Mouse (Mus musculus) neural tube, embryonic 12.5 days (tissue): Measurements from ENCODE around the gene Lypd9. TPM values are rescaled to one million over a fixed set of nuclear protein-coding genes. Genes with fewer than 3 reads are reported as not detected.

Source experiments
- ATAC-seq: fragments of 200-750 bp; cut with Nextera tagmentation; 2 replicates; pipeline ENCODE4 v1.8.0; 2017; ENCODE audit warnings: low read depth, mild to moderate bottlenecking, moderate TSS enrichment, moderate library complexity; ENCODE audit not compliant: low FRiP score
- H3K27ac ChIP-seq: fragments of 300-500 bp; sonication (generic); 2 replicates; pipeline ENCODE4 v1.5.1; 2016
- H3K27me3 ChIP-seq: fragments of 300-500 bp; sonication (generic); replicated peaks from 2 replicates; pipeline ENCODE4 v1.6.1; 2016; ENCODE audit warnings: mild to moderate bottlenecking
- H3K36me3 ChIP-seq: fragments of 300-500 bp; sonication (generic); 2 replicates; pipeline ENCODE4 v1.6.1; 2016; ENCODE audit warnings: mild to moderate bottlenecking
- H3K4me1 ChIP-seq: fragments of 300-500 bp; sonication (generic); 2 replicates; pipeline ENCODE4 v1.6.1; 2016
- H3K4me2 ChIP-seq: fragments of 300-500 bp; sonication (generic); replicated peaks from 2 replicates; pipeline ENCODE4 v1.6.1; 2016; ENCODE audit warnings: mild to moderate bottlenecking
- H3K4me3 ChIP-seq: fragments of 300-500 bp; sonication (generic); 2 replicates; pipeline ENCODE4 v1.5.1; 2016
- H3K9ac ChIP-seq: fragments of 300-500 bp; sonication (generic); 2 replicates; pipeline ENCODE4 v1.6.1; 2016; ENCODE audit warnings: mild to moderate bottlenecking
- H3K9me3 ChIP-seq: fragments of 300-500 bp; sonication (generic); 2 replicates; pipeline ENCODE4 v1.6.1; 2016; ENCODE audit warnings: mild to moderate bottlenecking
- WGBS: fragments of 180-500 bp; shearing (Covaris S2); methylation state at CpG from one replicate; pipeline ENCODE4 v1.1.7; 2016; 5-methylcytosine and 5-hydroxymethylcytosine counted together
- polyA plus RNA-seq: library from polyadenylated mRNA; unstranded; fragments of >200 nt; fragmentation: Nextera tagmentation; extraction: Ambion mirVana; gene quantifications from 2 replicates; pipeline ENCODE4 v1.2.1, GENCODE M21; 2016

Gene Lypd9
- polyA plus RNA-seq, 1 experiment from 2014 or later: not detected

GRCm38 (mm10) chr11:58399985-58400645 is 52.6 kb downstream of the Lypd9 start:
- Histone ChIP-seq H3K27me3 (no peaks in the 10 kb centered on the region), H3K4me3 (no peak overlapping the region), H3K36me3 (no peaks in the 10 kb centered on the region), H3K9ac (no peak overlapping the region), H3K4me1 (no peaks in the 10 kb centered on the region), H3K9me3 (no peaks in the 10 kb centered on the region), H3K4me2 (no peak overlapping the region), H3K27ac (no peak overlapping the region)
- WGBS: 51% methylated on average over 6 of the region's 6 CpGs
- peak; percentile 58; the same call in 1 of the 2 replicates for ATAC-seq

Other genes starting within 250 kb of the Lypd9 start
- 0.15 TPM in 1 of 2 replicates, not detected in the other for gene 4930438A08Rik, start 178.1 kb downstream of the Lypd9 start, polyA plus RNA-seq
- 27.4 and 30.8 TPM in 2 replicates for gene Zfp692, start 145.9 kb downstream of the Lypd9 start, polyA plus RNA-seq
- gene Zfp672, start 122.6 kb downstream of the Lypd9 start, polyA plus RNA-seq: 32.0 and 32.2 TPM in 2 replicates
- gene Sh3bp5l, start 122.2 kb downstream of the Lypd9 start, polyA plus RNA-seq: 51.5 and 52.8 TPM in 2 replicates
- gene Lypd8, start 73.9 kb downstream of the Lypd9 start, polyA plus RNA-seq: not detected in 2 replicates
- gene 1810065E05Rik, start 31.8 kb downstream of the Lypd9 start, polyA plus RNA-seq: not detected in 2 replicates
- gene Gm12253, start 20.4 kb downstream of the Lypd9 start, polyA plus RNA-seq: not detected in 2 replicates
- not detected in 2 replicates for gene Olfr30, start 9.3 kb upstream of the Lypd9 start, polyA plus RNA-seq
- gene Olfr332, start 39.6 kb upstream of the Lypd9 start, polyA plus RNA-seq: not detected in 2 replicates
- not detected in 2 replicates for gene Olfr331, start 49.6 kb upstream of the Lypd9 start, polyA plus RNA-seq
- not detected in 2 replicates for gene Olfr330, start 81.9 kb upstream of the Lypd9 start, polyA plus RNA-seq
- not detected in 2 replicates for gene Olfr329-ps, start 93.5 kb upstream of the Lypd9 start, polyA plus RNA-seq
- gene Olfr328, start 102.7 kb upstream of the Lypd9 start, polyA plus RNA-seq: 0.09 TPM in 1 of 2 replicates, not detected in the other
- gene Olfr224, start 117.6 kb upstream of the Lypd9 start, polyA plus RNA-seq: not detected in 2 replicates
- not detected in 2 replicates for gene Olfr325, start 124.8 kb upstream of the Lypd9 start, polyA plus RNA-seq
- not detected in 2 replicates for gene Olfr324, start 142.2 kb upstream of the Lypd9 start, polyA plus RNA-seq
- gene 2210407C18Rik, start 163.2 kb upstream of the Lypd9 start, polyA plus RNA-seq: not detected in 2 replicates
- gene Olfr323, start 177.6 kb upstream of the Lypd9 start, polyA plus RNA-seq: not detected in 2 replicates
- 0.41 and 0.44 TPM in 2 replicates for gene Trim58, start 187.5 kb upstream of the Lypd9 start, polyA plus RNA-seq
- not detected in 2 replicates for gene Olfr322, start 205.9 kb upstream of the Lypd9 start, polyA plus RNA-seq
- gene Olfr320, start 228.2 kb upstream of the Lypd9 start, polyA plus RNA-seq: not detected in 2 replicates
- gene Olfr319, start 246.2 kb upstream of the Lypd9 start, polyA plus RNA-seq: not detected in 2 replicates